Mouse (Mus musculus): ENCODE data around the gene Lrrc75a.

The Lrrc75a gene

GRCm38 (mm10) chr11:62645337-62645675 is 3.0 kb downstream of the Lrrc75a start:
- no peak for DNase-seq (ENCODE audit: low spot score)

- DNase-seq (ENCODE audit: low spot score) = no peak
Measured at GRCm38 (mm10) chr11:62644602-62645336, 3.6 kb downstream of the Lrrc75a start.

GRCm38 (mm10) chr11:62643681-62644363 is 4.5 kb downstream of the Lrrc75a start:
- DNase-seq (ENCODE audit: low spot score) = no peak

- no peak for DNase-seq (ENCODE audit: low spot score)
Measured at GRCm38 (mm10) chr11:62643011-62643631, 5.2 kb downstream of the Lrrc75a start.

GRCm38 (mm10) chr11:62642023-62642844 is 6.1 kb downstream of the Lrrc75a start:
- no peak for DNase-seq (ENCODE audit: low spot score)

GRCm38 (mm10) chr11:62640378-62640777 is 7.9 kb downstream of the Lrrc75a start:
- DNase-seq (ENCODE audit: low spot score) = no peak

- DNase-seq (ENCODE audit: low spot score) = no peak
Measured at GRCm38 (mm10) chr11:62638402-62638801, 9.9 kb downstream of the Lrrc75a start.

GRCm38 (mm10) chr11:62637806-62638205 is 10.5 kb downstream of the Lrrc75a start:
- DNase-seq (ENCODE audit: low spot score) = no peak

- no peak for DNase-seq (ENCODE audit: low spot score)
Measured at GRCm38 (mm10) chr11:62637401-62637800, 10.9 kb downstream of the Lrrc75a start.

GRCm38 (mm10) chr11:62636840-62637221 is 11.5 kb downstream of the Lrrc75a start:
- DNase-seq (ENCODE audit: low spot score) = no peak

- DNase-seq (ENCODE audit: low spot score) = no peak
Measured at GRCm38 (mm10) chr11:62636105-62636839, 12.1 kb downstream of the Lrrc75a start.

- no peak for DNase-seq (ENCODE audit: low spot score)
Measured at GRCm38 (mm10) chr11:62635406-62635805, 12.9 kb downstream of the Lrrc75a start.

- no peak for DNase-seq (ENCODE audit: low spot score)
Measured at GRCm38 (mm10) chr11:62631138-62631537, 17.2 kb downstream of the Lrrc75a start.

GRCm38 (mm10) chr11:62630225-62630821 is 18.0 kb downstream of the Lrrc75a start:
- no peak for DNase-seq (ENCODE audit: low spot score)

- no peak for DNase-seq (ENCODE audit: low spot score)
Measured at GRCm38 (mm10) chr11:62629352-62630224, 18.7 kb downstream of the Lrrc75a start.

GRCm38 (mm10) chr11:62624341-62625291 is 23.7 kb downstream of the Lrrc75a start:
- no peak for DNase-seq (ENCODE audit: low spot score)

GRCm38 (mm10) chr11:62622850-62623249 is 25.5 kb downstream of the Lrrc75a start:
- no peak for DNase-seq (ENCODE audit: low spot score)

GRCm38 (mm10) chr11:62621586-62622283 is 26.6 kb downstream of the Lrrc75a start:
- DNase-seq (ENCODE audit: low spot score) = no peak
